Mouse (Mus musculus) heart, postnatal 14 days (tissue): ENCODE measurements around the gene Ehd2. TPM values are rescaled to one million over a fixed set of nuclear protein-coding genes. Genes with fewer than 3 reads are reported as not detected.

ENCODE experiments used
- DNase-seq, 2 experiments: peaks; one replicate each; pipeline ENCODE4 v3.0.0; 2021 to 2022
- intact Hi-C: fragments of 180-260 bp; cut with DNase I; formaldehyde crosslinking; loops from one replicate; pipeline ENCODE4 v1.15.1; 2025
- total RNA-seq, 2 experiments: library from RNA; stranded (reverse); gene quantifications; 2 replicates each; pipeline ENCODE4 v1.2.3; 2021

The Ehd2 gene
- total RNA-seq, 2 experiments from 2014 or later = 172 to 182 TPM

DNA sequence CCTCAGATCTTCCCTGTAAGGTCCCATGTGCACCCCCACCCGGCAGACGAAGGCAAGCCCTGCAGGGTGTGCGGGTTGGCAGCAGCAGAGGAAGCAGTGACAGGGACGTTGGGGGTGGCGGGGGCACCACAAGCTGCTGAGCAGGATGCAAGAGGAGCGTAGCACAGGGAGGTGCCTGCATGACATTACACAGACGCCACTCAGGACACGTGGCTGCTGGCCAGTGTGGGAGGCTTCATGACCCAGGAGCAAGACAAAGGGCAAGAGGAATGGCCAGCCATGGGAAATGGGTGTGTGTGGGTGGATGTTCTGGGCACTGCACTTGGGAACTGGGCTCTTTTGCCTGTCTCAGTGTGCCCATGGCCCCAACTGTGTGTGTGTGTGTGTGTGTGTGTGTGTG, 12.9 kb upstream of the Ehd2 start:
- intact Hi-C loops = loop anchor here (5.0 kb wide), 1 partner anchor 172 kb away; no protein-coding TSS in a partner anchor

DNA sequence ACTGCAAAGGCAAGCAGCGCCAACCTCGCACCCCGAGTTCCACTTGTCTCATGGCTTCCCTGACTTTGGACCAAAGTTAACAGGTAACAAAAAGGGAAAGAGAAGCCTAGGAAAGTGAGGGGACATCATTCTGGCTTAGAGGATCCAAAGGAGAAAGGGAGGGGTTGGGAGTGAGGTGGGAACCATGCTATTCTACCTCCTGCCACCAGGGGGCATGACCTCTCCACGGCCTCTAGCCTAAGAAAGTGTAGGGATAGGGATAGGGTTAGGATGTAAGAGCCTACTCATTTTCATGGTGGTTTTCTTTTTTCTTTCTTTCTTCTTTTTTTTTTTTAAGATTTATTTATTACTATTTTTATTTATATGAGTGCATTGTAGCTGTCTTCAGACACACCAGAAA, 8.5 kb upstream of the Ehd2 start:
- peak; percentile 65 to 76 for DNase-seq
- intact Hi-C loops = loop anchor here (1.0 kb wide), 1 partner anchor 76 kb away; no protein-coding TSS in a partner anchor

More for the DNA sequence above, 12.9 kb upstream of the Ehd2 start:
- DNase-seq = no peak

DNA sequence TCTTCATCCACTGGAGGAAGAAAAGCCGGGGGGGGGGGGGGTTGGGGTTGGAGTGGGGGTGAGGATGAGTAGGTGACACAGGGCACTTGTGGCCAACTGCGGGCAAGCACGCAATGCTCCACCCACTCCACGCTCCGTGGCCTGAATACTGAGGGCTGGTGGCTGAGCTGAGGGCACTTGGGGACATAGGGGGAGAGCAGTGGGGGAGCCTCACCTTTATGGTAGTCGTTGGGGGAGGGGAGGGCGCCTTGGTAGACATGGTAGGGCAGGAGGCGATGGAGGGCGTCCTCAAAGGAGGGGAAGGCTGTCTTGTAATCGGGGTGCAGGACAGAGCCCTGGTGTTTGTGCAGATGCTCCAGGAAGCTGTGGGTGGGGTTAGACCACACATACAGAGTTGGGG, 8.1 kb upstream of the Ehd2 start:
- intact Hi-C loops = no loop called here
- DNase-seq = no peak

GRCm38 (mm10) chr7:15974712-15975111, 7.3 kb upstream of the Ehd2 start:
- intact Hi-C loops = no loop called here
- peak; percentile 76 for DNase-seq

DNA sequence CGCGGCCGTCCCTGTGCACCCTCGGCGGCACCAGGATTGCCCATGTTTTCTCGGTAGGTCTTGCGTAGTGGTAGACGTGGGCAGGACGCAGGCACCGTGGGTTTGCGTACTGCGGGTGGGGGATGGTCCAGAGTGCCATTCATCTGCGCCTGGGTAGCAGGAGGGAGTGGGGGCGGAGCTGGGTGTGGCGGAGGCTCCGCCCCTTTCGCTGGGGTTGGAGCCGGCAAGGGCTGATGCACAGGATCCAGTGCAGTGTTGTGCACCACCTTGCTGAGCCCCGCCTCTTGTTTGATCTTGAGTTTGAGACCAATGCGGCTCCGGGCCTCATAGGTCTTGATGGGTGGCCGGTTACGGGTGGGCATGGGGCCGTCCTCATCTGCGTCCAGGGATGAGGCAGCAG, 4.9 kb upstream of the Ehd2 start:
- intact Hi-C loops = no loop called here

GRCm38 (mm10) chr7:15969674-15970073, 2.3 kb upstream of the Ehd2 start:
- intact Hi-C loops = no loop called here
- no peak for DNase-seq

More for the DNA sequence above, 4.9 kb upstream of the Ehd2 start:
- no peak for DNase-seq

GRCm38 (mm10) chr7:15968322-15968721, 955 bp upstream of the Ehd2 start:
- DNase-seq = no peak
- intact Hi-C loops = no loop called here

GRCm38 (mm10) chr7:15966489-15966888, 878 bp downstream of the Ehd2 start:
- no peak for DNase-seq
- intact Hi-C loops = loop anchor here (2.0 kb wide), 1 partner anchor 36 kb away; no protein-coding TSS in a partner anchor

- DNase-seq = no peak
- intact Hi-C loops = no loop called here
Measured at GRCm38 (mm10) chr7:15963798-15964652, 3.3 kb downstream of the Ehd2 start.

- intact Hi-C loops = no loop called here
- DNase-seq = peak; percentile 92 to 93
Measured at GRCm38 (mm10) chr7:15962311-15963288, 4.8 kb downstream of the Ehd2 start.

GRCm38 (mm10) chr7:15961798-15962197, 5.6 kb downstream of the Ehd2 start:
- intact Hi-C loops = no loop called here
- DNase-seq = no peak

DNA sequence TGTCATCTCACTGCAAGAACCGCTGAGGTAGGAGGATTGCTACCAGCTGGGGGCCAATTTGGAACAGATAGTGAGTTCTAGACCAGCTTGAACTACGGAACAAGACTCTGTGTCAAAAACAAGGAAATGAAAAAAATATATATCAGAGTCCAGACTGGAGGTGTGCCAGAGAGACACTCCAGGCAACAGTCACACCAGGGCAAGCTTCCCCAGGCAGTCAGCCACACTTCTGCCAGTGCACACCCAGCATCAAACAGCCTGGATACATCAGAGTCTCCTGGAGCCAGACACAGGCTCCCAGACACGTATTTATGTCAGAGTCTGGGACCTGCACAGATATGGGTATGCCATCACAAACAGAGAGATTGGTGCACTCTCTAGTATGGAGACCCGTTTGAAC, 6.1 kb downstream of the Ehd2 start:
- intact Hi-C loops = no loop called here
- peak; percentile 47 to 56 for DNase-seq

GRCm38 (mm10) chr7:15960691-15961090, 6.7 kb downstream of the Ehd2 start:
- peak in 1 of 2 experiments; percentile 31 for DNase-seq

DNA sequence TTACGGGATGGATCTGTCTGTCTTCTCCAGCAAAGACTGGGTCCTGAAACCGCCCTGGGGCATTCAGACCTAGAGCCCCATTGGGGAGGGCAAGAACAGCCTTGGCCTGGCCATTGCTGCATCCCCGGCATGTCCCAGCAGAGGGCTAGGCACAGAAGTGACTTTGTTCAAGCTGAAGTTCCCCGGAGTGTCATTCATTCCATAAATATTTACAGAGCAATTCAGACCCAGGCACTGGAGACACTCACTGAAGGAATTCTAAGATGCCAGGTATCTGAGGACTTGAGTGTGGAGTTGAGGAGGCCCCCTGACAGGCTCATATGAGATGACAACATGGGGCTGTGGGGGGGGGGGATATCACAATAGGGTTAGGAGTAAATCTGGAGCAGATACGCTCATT, 11.2 kb downstream of the Ehd2 start:
- intact Hi-C loops = no loop called here
- no peak for DNase-seq

More at GRCm38 (mm10) chr7:15960691-15961090, 6.7 kb downstream of the Ehd2 start:
- intact Hi-C loops = no loop called here

GRCm38 (mm10) chr7:15955509-15955908, 11.9 kb downstream of the Ehd2 start:
- DNase-seq = peak in 1 of 2 experiments; percentile 37
- intact Hi-C loops = no loop called here

DNA sequence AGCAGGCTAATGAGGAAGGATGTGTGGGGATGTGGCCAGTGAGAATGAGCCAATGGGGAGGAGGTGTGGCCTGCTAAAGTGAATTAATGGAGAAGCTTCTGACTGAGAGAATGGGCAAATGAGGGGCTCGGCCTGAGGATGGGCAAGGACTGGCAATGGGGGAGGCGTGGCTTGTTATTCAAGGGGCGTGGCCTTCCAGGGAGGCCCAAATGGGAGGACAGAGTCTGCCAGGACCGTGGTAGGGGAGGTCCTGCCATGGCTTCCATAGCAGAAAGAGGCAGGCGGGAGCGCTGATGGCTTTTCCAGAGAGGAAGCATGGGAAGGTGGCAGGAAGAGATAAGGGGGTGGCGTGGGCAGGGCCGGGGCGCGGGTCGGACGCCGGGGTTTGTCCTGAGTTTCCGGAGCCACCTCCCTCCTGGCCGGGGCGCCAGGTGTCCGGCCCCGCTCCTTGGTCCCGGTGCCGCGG, 12.4 kb downstream of the Ehd2 start:
- DNase-seq = peak; percentile 71 to 78
- intact Hi-C loops = no loop called here

DNA sequence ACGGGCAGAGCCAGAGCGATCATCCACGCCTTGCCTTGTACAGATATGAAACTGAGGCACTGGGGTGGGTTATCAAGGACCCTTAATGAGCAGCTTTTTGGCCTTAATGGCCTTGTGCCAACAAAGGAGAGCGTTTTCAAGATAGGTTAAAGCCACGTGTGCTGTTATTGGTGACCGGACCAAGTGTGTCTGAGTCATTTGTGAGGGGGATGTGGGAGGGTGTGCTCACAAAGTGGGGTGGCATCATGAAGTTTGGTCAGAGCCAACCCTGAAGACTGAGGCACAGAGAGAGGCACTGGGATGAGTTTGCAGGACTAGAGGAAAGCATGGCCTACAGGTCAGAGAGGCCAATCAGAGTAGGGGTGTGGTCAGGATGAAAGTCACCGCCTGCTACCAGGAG, 12.9 kb downstream of the Ehd2 start:
- no peak for DNase-seq
- intact Hi-C loops = no loop called here

GRCm38 (mm10) chr7:15953307-15954074, 13.9 kb downstream of the Ehd2 start:
- DNase-seq = no peak
- intact Hi-C loops = no loop called here

DNA sequence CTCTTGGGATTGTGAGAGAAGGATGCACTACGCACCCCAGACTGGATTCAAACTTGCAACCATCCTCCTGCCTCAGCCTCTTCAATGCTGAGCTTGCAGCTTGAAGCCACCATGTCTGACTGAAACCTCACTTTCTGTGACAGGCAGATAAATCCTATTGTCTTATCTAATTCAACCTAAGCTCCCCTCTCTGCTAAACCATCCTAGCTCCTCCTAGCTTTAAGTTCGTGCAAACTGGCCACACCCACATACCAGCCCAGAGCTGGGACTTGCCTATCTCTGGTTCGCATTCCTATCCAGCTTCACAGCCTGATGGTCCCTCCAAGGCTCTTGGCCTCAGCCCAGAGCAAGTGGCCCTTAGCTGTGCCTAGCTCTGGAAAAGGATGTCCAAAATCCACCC, 15.0 kb downstream of the Ehd2 start:
- no peak for DNase-seq
- intact Hi-C loops = no loop called here

DNA sequence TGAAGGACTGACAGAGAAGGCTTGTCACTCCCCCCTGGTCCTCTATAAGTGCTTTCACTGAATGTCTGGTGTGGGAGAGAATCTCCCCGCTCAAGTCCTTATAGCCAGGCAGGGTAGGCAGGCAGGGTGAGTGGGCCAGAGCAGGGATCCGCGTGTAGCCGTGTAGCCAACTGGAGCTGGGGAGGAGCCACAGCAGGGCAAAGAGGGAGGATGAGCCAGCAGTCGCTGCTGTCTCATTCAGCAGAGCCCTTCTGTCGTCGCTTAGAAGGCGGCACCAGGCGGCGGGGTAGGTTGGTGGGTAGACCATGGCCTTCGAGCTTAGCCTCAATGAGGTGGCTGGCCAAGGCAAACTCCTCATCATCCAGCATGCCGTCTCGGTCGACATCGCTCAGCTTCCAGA, 17.4 kb downstream of the Ehd2 start:
- intact Hi-C loops = no loop called here
- DNase-seq = no peak
